Mouse (Mus musculus): Measurements from ENCODE around the gene Lpin2. TPM values are rescaled to one million over a fixed set of nuclear protein-coding genes. Genes with fewer than 3 reads are reported as not detected.

Lpin2 gene
- polyA plus RNA-seq, 1 experiment from 2014 or later, result 35.5 TPM

DNA sequence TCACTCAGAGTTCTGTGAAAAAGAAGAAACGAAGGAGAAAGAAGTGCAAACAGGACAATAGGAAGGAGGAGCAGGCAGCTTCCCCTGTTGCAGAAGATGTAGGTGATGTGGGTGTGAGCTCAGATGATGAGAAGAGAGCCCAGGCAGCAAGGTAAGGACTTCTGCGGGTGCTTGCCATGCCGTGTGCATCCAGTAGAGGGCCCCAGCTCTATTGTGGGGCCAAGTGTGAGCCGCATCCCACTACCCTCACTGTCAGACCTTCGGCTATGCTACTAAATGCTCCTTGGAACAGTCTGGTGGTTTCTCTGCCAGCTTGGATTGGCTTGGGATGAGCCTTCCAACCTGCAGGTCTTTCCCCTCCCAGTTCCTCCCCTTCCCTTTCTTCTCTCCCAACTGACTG is 42.7 kb downstream of the Lpin2 start:
- Histone ChIP-seq H3K4me3 (replicated peaks) (no peak overlapping the region), H3K27me3 (no peaks in the 10 kb centered on the region), H3K4me2 (replicated peaks) (no peak overlapping the region), H3K36me3 (peaks cover 5% of the 10 kb centered on the region; the same call in 1 of the 2 replicates), H3K9me3 (no peaks in the 10 kb centered on the region), H3K9ac (replicated peaks) (no peak overlapping the region), H3K27ac (no peak overlapping the region), H3K4me1 (replicated peaks) (no peaks in the 10 kb centered on the region)
- 27% methylated on average over 5 of the region's 5 CpGs for WGBS
- ATAC-seq, result no peak

DNA sequence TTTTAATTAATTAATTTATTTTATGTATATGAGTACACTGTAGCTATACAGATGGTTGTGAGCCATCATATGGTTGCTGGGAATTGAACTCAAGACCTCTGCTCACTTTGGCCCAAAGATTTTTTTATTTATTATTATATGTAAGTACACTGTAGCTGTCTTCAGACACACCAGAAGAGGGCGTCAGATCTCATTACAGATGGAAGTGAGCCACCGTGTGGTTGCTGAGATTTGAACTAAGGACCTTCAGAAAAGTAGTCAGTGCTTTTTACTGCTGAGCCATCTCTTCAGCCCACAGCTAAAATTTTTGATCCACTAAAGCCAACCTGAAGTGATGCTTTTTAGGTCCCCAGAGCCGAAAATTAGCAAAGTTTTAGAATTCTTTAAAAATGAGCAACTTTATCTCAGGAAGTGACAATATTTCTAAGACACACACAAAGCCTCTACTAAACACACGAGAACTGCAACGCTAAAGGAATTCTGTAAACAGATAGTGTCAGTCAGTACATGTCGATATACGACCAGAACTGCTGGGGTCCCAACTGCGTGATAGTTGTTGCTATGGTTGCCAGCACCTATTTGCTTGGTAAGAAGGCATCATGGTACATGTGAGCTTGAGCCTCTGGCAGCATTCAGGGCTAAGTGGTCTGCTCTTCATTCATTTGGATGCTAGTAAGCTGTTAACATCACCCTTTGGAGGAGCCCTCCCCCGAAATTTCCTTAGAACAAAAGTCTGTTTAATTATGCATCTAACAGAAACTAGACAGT is 45.0 kb downstream of the Lpin2 start:
- H3K4me2 ChIP-seq (replicated peaks), result no peak overlapping the region
- WGBS, result 85% methylated on average over 9 of the region's 9 CpGs
- ATAC-seq, result no peak
- no peak overlapping the region for H3K27ac ChIP-seq
- peaks cover 18% of the 10 kb centered on the region for H3K36me3 ChIP-seq
- H3K9ac ChIP-seq (replicated peaks), result no peak overlapping the region
- no peaks in the 10 kb centered on the region for H3K4me1 ChIP-seq (replicated peaks)
- H3K27me3 ChIP-seq, result no peaks in the 10 kb centered on the region
- H3K9me3 ChIP-seq, result no peaks in the 10 kb centered on the region
- H3K4me3 ChIP-seq (replicated peaks), result no peak overlapping the region

DNA sequence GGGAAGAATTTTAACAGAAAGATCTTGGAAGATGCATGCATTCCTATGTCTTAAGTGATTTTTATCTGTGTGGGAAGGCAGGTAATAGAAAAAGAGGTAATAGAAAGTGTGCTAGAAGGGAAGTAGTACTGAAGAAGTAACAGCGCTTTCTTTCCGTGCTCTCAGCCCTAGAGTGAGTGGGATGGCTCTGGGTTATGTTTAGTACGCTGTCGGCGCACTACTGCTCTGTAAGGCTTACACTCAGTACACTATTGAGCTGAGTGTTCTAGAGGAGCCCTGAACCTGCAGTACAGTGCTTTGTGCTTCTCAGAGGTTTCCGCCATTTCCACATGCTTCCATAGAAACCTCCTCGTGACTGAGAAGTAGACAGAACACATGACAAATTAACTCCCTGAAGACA is 46.3 kb downstream of the Lpin2 start:
- Histone ChIP-seq H3K36me3 (peaks cover 27% of the 10 kb centered on the region), H3K4me2 (replicated peaks) (no peak overlapping the region), H3K9me3 (no peaks in the 10 kb centered on the region), H3K4me3 (replicated peaks) (no peak overlapping the region), H3K9ac (replicated peaks) (no peak overlapping the region), H3K4me1 (replicated peaks) (no peaks in the 10 kb centered on the region), H3K27ac (no peak overlapping the region), H3K27me3 (no peaks in the 10 kb centered on the region)
- no peak for ATAC-seq
- WGBS, result 88% methylated on average over 7 of the region's 7 CpGs

DNA sequence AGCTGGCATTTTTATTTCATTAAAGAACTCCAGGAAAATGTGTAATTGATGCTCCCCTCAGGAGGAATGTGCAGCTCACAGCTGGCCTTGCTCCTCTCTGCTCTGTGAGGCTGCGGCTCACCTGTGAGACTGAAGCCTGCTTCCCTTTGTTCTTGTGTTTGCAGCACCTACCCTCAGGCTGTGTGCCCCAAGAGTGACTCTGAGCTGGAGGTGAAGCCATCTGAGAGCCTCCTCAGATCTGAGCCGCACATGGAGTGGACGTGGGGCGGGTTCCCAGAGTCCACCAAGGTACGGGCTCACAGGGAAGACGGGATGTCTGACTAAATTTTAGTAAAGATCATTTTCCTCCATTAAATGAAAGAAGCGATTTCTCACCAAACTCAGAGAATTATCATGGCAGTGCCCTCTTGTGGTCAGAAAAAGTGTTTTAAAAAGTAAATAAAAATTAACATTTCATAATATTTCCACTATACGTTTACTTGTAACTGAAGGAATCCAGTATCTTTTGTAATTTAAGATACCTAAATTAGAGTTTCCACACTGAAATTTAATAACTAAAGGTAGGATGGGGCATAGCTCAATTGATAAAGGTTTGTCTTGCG is 47.8 kb downstream of the Lpin2 start:
- H3K9ac ChIP-seq (replicated peaks), result no peak overlapping the region
- no peaks in the 10 kb centered on the region for H3K27me3 ChIP-seq
- H3K4me2 ChIP-seq (replicated peaks), result no peak overlapping the region
- H3K4me3 ChIP-seq (replicated peaks), result no peak overlapping the region
- H3K36me3 ChIP-seq, result peaks cover 30% of the 10 kb centered on the region
- ATAC-seq, result peak; percentile 79
- no peaks in the 10 kb centered on the region for H3K9me3 ChIP-seq
- H3K27ac ChIP-seq, result peak overlapping the region; percentile 69; the same call in 1 of the 2 replicates
- H3K4me1 ChIP-seq (replicated peaks), result no peaks in the 10 kb centered on the region
- WGBS, result 77% methylated on average over 9 of the region's 9 CpGs

DNA sequence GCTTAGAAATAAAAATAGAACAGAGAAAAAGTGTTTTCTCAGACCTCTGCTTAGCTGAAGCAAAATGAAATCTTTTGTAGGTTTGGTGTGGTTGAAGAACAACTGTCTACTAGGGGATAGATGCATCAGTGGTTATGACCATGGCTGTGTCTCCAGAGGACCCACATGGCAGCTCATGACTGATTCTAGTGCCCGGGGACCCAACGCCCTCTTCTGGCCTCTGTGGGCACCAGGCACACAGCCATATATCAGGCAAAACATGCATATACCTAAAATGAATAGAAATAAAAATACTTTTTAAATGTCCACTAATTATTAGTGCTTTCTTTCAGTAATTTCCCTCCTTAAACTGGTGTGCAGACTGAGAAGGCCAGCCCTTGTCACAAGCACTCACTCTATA is 49.6 kb downstream of the Lpin2 start:
- Histone ChIP-seq H3K4me3 (replicated peaks) (no peak overlapping the region), H3K9me3 (no peaks in the 10 kb centered on the region), H3K4me1 (replicated peaks) (no peaks in the 10 kb centered on the region), H3K27ac (no peak overlapping the region), H3K9ac (replicated peaks) (no peak overlapping the region), H3K27me3 (no peaks in the 10 kb centered on the region), H3K4me2 (replicated peaks) (no peak overlapping the region), H3K36me3 (peaks cover 37% of the 10 kb centered on the region)
- no peak for ATAC-seq
- WGBS, result 86% methylated on average over 2 of the region's 2 CpGs

DNA sequence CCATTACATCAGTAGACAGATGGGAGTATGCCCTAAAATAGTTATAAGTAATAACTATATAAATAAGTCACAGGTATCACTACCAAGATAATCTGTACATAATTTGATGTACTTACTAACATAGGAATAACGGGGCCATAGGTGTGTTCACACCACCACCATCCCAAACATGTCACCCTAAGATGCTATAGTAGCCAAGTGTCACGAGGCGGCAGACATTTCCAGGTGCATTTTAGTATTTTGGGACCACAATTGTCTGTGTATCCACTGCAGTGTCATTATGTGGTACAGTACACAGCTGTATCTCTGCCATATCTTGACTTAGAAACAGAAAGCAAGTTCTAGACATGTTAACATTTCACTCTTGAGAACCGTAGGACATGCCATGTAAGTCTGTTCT is 50.9 kb downstream of the Lpin2 start:
- Histone ChIP-seq H3K9ac (replicated peaks) (no peak overlapping the region), H3K9me3 (no peaks in the 10 kb centered on the region), H3K36me3 (peaks cover 45% of the 10 kb centered on the region), H3K4me2 (replicated peaks) (no peak overlapping the region), H3K27ac (no peak overlapping the region), H3K27me3 (no peaks in the 10 kb centered on the region), H3K4me3 (replicated peaks) (no peak overlapping the region), H3K4me1 (replicated peaks) (no peaks in the 10 kb centered on the region)
- no peak for ATAC-seq
- WGBS, result 98% methylated on average over 4 of the region's 4 CpGs

DNA sequence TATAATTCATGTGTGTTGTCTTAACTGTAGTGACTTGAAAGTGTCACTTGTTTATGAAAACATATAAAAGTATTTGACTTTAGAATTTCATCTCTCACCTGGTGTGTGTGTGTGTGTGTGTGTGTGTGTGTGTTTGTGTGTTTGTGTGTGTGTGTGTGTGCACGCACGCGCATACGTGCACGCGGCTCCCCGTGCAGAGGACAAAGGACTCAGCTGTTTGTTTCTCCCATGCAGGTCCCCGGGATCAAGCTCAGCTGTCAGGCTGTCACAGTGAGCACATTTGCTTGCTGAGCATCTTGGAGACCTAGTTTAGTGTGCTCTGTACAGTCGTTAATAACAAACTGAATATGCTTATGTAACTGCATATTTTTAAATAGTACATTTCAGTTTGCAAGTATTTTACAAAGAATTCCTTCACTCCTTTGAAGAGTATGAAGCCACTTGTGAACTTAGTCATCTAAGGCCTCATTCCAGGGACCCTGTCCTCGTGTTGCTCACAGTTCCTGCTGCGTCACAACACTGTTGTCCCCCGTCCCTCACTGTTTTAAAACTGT is 51.8 kb downstream of the Lpin2 start:
- WGBS, result 96% methylated on average over 12 of the region's 12 CpGs
- Histone ChIP-seq H3K27ac (no peak overlapping the region), H3K9ac (replicated peaks) (no peak overlapping the region), H3K4me3 (replicated peaks) (no peak overlapping the region), H3K4me2 (replicated peaks) (no peak overlapping the region), H3K4me1 (replicated peaks) (no peaks in the 10 kb centered on the region), H3K9me3 (no peaks in the 10 kb centered on the region), H3K36me3 (peaks cover 50% of the 10 kb centered on the region), H3K27me3 (no peaks in the 10 kb centered on the region)
- ATAC-seq, result no peak

DNA sequence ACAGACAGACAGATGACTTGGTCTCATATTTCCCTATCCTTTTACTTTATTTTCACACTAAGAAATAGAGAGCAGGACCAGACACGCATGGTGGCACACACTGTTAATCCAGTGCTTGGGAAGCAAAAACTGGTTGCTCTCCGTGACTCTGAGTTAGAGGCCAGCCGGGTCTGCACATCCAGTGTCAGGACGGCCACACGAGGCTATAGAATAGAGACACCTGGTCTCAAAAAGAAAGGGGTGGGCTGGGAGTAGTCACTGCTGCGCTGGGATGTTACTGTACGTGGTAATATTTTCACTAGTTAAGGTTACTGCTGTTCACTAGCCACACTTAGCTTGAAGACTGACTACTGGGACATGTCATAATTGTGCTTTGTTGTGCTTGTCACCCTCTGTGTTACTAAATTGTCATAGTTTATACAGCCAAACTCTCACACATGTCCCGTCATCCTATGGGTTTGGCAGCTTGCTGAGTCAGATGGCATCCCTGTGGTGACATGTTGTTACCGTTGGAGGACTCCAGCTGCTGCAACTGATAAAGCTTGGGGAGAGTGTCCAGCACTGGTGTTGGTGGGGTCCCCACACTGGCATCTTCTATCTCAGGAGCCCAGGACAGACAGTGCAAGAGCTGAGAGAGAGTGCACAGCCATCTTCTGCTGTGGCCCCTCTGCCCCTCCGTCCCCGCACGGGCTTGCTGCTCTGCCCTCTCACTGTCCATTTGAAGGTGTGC is 53.0 kb downstream of the Lpin2 start:
- H3K9ac ChIP-seq (replicated peaks), result no peak overlapping the region
- no peak overlapping the region for H3K4me3 ChIP-seq (replicated peaks)
- no peaks in the 10 kb centered on the region for H3K27me3 ChIP-seq
- H3K9me3 ChIP-seq, result no peaks in the 10 kb centered on the region
- no peak for ATAC-seq
- no peak overlapping the region for H3K4me2 ChIP-seq (replicated peaks)
- no peak overlapping the region for H3K27ac ChIP-seq
- 91% methylated on average over 12 of the region's 12 CpGs for WGBS
- peaks cover 57% of the 10 kb centered on the region for H3K36me3 ChIP-seq
- H3K4me1 ChIP-seq (replicated peaks), result no peaks in the 10 kb centered on the region

DNA sequence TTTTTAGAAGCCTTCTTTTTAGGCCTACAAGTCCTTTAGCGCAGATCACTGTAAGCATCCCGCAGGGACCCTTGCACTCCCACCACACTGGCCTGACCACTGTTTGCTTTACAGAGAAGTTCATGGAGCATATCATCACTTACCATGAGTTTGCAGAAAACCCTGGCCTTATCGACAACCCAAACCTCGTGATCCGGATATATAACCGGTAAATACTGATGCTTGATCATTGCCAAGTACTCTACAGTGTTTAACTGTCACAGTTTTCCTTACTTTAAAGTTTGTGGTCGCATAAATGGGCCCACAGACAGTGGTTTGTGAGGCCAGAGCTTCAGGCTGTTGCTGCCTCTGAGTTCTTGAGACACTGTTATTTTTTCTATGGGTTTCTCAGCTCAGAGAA is 56.1 kb downstream of the Lpin2 start:
- Histone ChIP-seq H3K27me3 (no peaks in the 10 kb centered on the region), H3K4me3 (replicated peaks) (no peak overlapping the region), H3K9me3 (no peaks in the 10 kb centered on the region), H3K36me3 (peaks cover 66% of the 10 kb centered on the region), H3K4me1 (replicated peaks) (no peaks in the 10 kb centered on the region), H3K4me2 (replicated peaks) (no peak overlapping the region), H3K27ac (no peak overlapping the region), H3K9ac (replicated peaks) (no peak overlapping the region)
- 96% methylated on average over 7 of the region's 7 CpGs for WGBS
- no peak for ATAC-seq

DNA sequence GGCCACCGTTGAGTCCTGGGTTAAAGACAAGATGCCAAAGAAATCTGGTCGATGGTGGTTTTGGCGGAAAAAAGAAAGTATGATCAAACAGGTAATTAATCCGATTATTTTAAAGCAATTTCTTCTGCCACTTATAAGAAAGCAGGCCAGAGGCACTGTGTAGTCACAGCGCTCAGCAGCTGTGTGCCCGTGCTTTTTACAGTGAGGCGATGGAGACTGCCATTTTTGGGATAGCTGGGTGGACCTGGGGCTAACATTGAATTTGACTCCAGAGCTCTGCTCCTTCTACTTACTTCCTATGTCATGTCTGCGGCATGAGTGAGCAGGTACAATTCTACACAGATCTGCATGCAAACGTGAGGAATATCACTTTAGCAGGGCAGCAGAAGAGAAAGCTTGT is 58.5 kb downstream of the Lpin2 start:
- no peak for ATAC-seq
- H3K4me1 ChIP-seq (replicated peaks), result no peaks in the 10 kb centered on the region

DNA sequence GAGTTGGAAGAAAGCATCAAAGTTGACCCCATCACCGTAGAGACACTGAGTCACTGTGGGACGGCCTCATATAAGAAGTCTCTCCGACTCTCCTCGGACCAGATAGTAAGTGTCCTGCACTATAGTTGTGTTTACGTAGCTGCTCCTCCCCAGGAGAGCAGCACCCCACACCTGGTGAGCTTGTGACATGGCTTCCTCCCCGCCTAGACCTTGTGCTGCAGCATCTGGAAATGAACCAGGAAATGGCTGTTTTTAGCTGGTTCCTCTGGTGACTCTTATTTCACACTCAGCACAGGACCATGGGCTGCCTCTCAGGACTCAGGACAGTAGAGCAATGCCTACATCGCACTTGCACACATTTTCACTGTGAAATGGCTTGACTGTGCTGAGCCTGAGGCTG is 60.3 kb downstream of the Lpin2 start:
- Histone ChIP-seq H3K4me2 (replicated peaks) (no peak overlapping the region), H3K4me1 (replicated peaks) (no peaks in the 10 kb centered on the region), H3K27ac (no peak overlapping the region), H3K36me3 (peaks cover 84% of the 10 kb centered on the region), H3K9ac (replicated peaks) (no peak overlapping the region), H3K9me3 (no peaks in the 10 kb centered on the region), H3K4me3 (replicated peaks) (no peak overlapping the region), H3K27me3 (no peaks in the 10 kb centered on the region)
- no peak for ATAC-seq
- WGBS, result 98% methylated on average over 7 of the region's 7 CpGs

More for the DNA sequence above, 58.5 kb downstream of the Lpin2 start:
- Histone ChIP-seq H3K9ac (replicated peaks) (no peak overlapping the region), H3K9me3 (no peaks in the 10 kb centered on the region), H3K27me3 (no peaks in the 10 kb centered on the region), H3K4me2 (replicated peaks) (no peak overlapping the region), H3K36me3 (peaks cover 75% of the 10 kb centered on the region), H3K27ac (no peak overlapping the region), H3K4me3 (replicated peaks) (no peak overlapping the region)
- 96% methylated on average over 9 of the region's 9 CpGs for WGBS

DNA sequence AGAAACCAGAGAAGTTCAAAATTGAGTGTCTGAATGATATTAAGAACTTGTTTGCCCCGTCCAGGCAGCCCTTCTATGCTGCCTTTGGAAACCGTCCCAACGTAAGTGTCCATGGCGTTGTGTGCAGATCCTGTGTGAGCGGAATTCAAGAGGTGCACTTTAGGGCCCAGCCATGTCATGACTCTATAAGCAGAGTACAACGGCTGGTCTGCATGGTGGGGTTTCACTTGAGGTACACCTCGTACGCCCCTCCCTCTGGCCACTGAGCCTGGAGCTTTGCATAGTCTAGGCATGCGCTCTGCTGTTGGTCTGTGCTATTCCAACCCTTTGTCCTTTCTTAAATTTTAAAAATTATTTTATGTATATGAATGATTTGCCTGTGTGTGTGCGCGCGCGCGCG is 62.8 kb downstream of the Lpin2 start:
- no peaks in the 10 kb centered on the region for H3K4me1 ChIP-seq (replicated peaks)
- H3K4me2 ChIP-seq (replicated peaks), result no peak overlapping the region
- H3K27me3 ChIP-seq, result no peaks in the 10 kb centered on the region
- H3K36me3 ChIP-seq, result peaks cover 89% of the 10 kb centered on the region
- no peak overlapping the region for H3K4me3 ChIP-seq (replicated peaks)
- no peak overlapping the region for H3K9ac ChIP-seq (replicated peaks)
- 97% methylated on average over 15 of the region's 15 CpGs for WGBS
- H3K27ac ChIP-seq, result no peak overlapping the region
- ATAC-seq, result no peak
- H3K9me3 ChIP-seq, result no peaks in the 10 kb centered on the region
